Mouse (Mus musculus): ENCODE results near the gene H2-T24. TPM values are rescaled to one million over a fixed set of nuclear protein-coding genes. Genes with fewer than 3 reads are reported as not detected.
A peak's percentile ranks its signal among the peaks of the same experiment; 100 is the strongest.
"Not testable (repeated sequence)": the region's sequence is repeated elsewhere in the genome, so short reads cannot be mapped to it uniquely, and the experiment has no call there.

Gene H2-T24
- polyA plus RNA-seq, 1 experiment from 2014 or later, result 3.2 TPM

DNA sequence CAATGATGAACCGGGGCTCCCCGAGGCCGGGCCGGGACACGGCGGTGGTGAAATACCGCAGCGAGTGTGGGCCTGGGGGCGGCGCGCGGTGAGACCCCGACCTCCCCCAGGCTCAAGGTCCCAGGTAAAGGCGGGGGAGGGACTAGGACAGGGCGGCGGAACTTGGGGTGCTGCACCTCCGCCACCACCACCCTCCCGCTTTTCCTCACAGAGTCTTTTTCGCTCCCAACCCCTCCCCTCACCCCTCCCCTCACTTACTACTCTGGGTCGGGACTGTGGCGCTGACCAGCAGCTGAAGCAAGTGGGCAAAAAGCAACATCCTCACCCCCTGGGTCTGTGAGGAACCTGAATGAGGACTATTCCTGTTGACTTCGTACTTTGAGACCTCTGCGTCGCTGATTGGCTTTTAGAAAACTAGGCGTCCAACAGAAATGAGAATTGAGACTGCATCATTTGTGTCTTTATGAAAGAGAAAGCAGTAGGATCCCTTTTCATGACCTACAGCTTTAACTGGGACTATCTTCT lies 12.1 kb upstream of the H2-T24 start, which contains the start of gene H2-T23:
TSS of gene H2-T23 (minus strand) at position 505 of the 525 bp plus-strand sequence.
- ATAC-seq (ENCODE audit: insufficient number of reproducible peaks, insufficient read depth, low FRiP score, low TSS enrichment, low read depth), result peak; percentile 48; the same call in 1 of the 2 replicates
- under 1% methylated on average over 25 of the region's 25 CpGs for WGBS

DNA sequence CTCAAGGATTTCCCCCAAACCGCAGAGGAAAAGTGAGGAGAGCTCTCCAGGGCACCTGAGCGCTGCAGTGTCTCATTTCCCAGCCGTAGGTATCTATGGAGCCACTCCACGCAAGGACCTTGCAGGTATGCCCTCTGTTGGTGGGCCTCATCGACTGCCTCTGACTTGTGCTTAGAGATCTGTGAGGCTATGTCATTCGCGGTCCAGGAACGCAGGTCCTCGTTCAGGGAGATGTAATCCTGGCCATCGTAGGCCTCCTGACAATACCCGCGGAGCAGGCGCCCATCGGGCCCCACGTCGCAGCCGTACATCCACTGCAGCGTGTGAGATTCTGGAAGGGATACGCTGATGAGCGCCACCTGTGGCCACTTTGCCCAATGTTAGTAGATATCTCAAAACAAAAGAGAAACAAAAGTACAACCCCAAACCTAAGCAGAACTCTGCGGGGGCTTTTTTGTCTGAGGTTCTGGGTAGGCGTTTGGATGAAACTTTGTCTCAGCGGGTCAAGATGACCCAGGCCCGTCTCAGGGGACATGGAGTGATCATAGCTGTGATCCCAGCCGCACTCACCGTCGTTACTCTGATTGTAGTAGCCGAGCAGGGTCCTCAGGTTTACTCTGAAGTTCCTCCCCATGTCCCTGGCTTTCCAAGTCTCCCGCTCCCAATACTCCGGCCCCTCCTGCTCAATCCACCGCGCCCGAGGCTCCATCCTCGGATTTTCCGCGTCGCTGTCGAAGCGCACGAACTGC lies 11.4 kb upstream of the H2-T24 start:
- H3K27ac ChIP-seq; H3K4me1 ChIP-seq (replicated peaks); H3K36me3 ChIP-seq; ATAC-seq (ENCODE audit: insufficient number of reproducible peaks, insufficient read depth, low FRiP score, low TSS enrichment, low read depth); H3K9me3 ChIP-seq: not testable (repeated sequence)
- peaks cover 25% of the 10 kb centered on the region for H3K27me3 ChIP-seq
- H3K4me3 ChIP-seq (replicated peaks), result peak overlapping the region; percentile 50
- 2% methylated on average over 40 of the region's 40 CpGs for WGBS
- peak overlapping the region; percentile 87 for H3K4me2 ChIP-seq
- H3K9ac ChIP-seq (replicated peaks), result peak overlapping the region; percentile 65

More for the DNA sequence above, 12.1 kb upstream of the H2-T24 start, which contains the start of gene H2-T23:
- not testable (repeated sequence) for H3K36me3 ChIP-seq; H3K27ac ChIP-seq; H3K9me3 ChIP-seq; H3K4me1 ChIP-seq (replicated peaks)
- peak within 1 kb of the TSS; percentile 50 for H3K4me3 ChIP-seq (replicated peaks)
- peak within 1 kb of the TSS; percentile 87 for H3K4me2 ChIP-seq
- H3K9ac ChIP-seq (replicated peaks), result peak within 1 kb of the TSS; percentile 65
- H3K27me3 ChIP-seq, result peaks cover 25% of the 10 kb centered on the region

DNA sequence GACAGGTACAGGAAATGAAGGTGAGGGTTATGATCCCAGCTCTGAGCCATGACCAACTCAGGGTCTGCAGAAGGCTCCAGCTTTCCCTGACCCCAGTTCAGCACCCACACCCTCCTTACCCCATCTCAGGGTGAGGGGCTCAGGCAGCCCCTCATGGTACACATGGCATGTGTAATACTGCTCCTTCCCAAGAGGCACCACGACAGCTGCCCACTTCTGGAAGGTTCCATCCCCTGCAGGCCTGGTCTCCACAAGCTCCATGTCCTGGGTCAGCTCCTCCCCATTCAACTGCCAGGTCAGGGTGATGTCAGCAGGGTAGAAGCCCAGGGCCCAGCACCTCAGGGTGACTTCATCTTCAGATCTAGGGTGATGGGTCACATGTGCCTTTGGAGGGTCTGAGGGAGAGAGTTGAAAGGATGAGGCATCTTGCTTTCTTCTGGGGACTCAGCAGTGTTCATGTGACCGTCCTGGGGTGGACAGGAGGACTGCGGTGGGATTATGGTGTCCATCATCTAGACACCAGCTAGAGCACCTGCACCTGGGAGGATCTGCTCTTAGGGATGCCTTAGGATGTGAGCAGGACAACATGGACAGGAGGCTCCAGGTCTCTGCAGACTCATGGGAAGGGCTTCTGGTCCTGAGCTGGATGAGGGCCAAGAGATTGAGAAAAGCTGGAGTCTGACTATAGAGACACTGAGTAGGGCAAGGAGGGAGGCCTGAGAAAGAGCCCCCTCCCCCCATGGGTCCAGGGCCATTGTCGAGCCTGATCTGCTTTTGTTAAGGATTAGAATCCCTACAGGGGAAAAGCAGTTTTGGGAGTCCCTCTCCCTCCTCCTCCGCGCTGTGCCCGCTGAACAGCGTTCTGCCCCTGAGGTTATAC lies 10.6 kb upstream of the H2-T24 start:
- H3K36me3 ChIP-seq; H3K27ac ChIP-seq; H3K9me3 ChIP-seq; H3K9ac ChIP-seq (replicated peaks); ATAC-seq (ENCODE audit: insufficient number of reproducible peaks, insufficient read depth, low FRiP score, low TSS enrichment, low read depth); H3K4me1 ChIP-seq (replicated peaks): not testable (repeated sequence)
- Histone ChIP-seq H3K4me2 (peak overlapping the region; percentile 87), H3K4me3 (replicated peaks) (peak overlapping the region; percentile 50), H3K27me3 (peaks cover 25% of the 10 kb centered on the region)
- 37% methylated on average over 8 of the region's 8 CpGs for WGBS

DNA sequence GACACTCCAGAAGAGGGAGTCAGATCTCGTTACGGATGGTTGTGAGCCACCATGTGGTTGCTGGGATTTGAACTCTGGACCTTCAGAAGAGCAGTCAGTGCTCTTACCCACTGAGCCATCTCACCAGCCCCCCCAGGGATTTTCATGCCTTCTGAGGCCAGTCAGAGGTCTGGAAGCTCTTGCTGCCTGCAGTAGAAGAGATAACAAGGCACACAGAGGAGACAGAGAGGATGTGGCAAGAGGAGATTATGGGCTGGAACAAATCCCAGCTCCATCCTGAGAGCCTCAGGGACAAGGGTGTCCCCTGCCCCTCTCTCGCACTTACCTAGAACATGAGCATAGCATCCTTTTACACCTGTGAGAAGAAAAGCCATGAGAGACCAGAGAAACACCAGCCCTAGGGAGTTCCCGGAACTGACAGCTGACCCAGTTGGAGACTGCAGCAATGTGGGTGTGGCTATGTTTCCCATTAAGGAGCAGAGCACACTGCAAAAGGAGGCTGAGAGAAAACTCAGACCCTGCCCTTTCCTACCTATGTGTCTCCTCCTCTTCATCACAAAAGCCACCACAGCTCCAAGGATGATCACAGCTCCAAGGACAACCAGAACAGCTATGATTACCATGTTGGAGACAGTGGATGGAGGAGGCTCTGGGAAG lies 9.8 kb upstream of the H2-T24 start:
- not testable (repeated sequence) for H3K27ac ChIP-seq; H3K9me3 ChIP-seq; H3K4me2 ChIP-seq; ATAC-seq (ENCODE audit: insufficient number of reproducible peaks, insufficient read depth, low FRiP score, low TSS enrichment, low read depth); H3K4me3 ChIP-seq (replicated peaks); H3K36me3 ChIP-seq; H3K4me1 ChIP-seq (replicated peaks); H3K9ac ChIP-seq (replicated peaks)
- 72% methylated on average over 4 of the region's 4 CpGs for WGBS
- peaks cover 25% of the 10 kb centered on the region for H3K27me3 ChIP-seq

DNA sequence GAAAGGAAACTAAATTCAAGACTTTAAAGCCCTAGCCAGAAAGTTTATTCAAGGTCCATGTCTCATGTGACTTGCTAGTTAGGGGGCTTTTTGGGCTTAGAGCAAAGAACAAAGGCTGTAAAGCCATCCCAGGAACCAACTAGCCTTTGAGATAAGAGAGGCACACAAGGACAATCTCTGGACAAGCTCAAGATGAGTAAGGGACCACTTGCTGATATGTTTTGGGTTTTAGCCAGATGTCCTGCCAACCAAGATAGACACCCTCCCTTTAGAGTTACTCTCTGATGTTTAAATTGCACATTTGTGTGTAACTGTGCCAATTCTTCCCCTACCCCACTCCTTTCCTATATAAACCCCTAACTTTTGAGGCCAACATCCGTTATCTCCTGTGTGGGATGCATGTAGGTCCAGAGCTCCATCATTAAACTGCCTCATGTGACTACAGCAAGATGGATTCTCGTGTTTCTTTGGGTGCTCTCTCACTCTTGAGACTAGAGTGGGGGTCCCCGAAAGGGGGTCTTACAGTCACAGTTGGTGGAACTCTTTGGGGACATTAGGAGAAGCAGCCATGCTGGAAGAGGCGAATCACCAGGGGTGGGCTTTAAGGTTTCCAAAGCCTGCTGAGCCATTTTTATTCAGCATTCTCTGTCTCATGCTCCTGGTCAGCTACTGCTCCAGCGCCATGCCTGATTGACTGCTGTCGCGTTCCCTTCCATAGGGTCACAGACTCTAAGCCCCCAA lies 8.7 kb upstream of the H2-T24 start:
- H3K27me3 ChIP-seq, result peaks cover 25% of the 10 kb centered on the region
- no peak for ATAC-seq (ENCODE audit: insufficient number of reproducible peaks, insufficient read depth, low FRiP score, low TSS enrichment, low read depth)
- no peaks in the 10 kb centered on the region for H3K9me3 ChIP-seq
- no peak overlapping the region for H3K4me2 ChIP-seq
- H3K4me1 ChIP-seq (replicated peaks), result peaks cover 3% of the 10 kb centered on the region; the same call in 1 of the 2 replicates
- H3K9ac ChIP-seq (replicated peaks), result no peak overlapping the region
- no peaks in the 10 kb centered on the region for H3K36me3 ChIP-seq
- H3K27ac ChIP-seq, result no peak overlapping the region
- WGBS, result 83% methylated on average over 7 of the region's 7 CpGs
- H3K4me3 ChIP-seq (replicated peaks), result no peak overlapping the region

DNA sequence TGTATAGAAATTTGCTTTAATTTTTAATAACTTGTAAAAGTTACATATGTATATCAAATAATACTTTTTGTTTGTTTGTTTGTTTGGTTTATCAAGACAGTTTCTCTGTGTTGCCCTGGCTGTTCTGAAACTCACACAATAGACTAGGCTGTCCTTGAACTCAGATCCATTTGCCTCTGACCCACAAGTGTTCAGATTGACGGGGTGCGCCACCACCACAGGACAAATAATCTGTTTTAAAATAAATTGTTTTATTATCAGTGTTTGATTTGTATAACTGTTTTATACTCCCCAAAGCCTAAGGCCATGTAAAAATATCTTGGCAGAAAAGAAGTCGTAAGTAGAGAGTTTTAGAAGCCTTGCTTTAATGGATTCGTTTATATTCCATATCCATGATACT lies 7.3 kb upstream of the H2-T24 start:
- 87% methylated on average over 4 of the region's 4 CpGs for WGBS
- no peak overlapping the region for H3K4me3 ChIP-seq (replicated peaks)
- no peaks in the 10 kb centered on the region for H3K9me3 ChIP-seq
- ATAC-seq (ENCODE audit: insufficient number of reproducible peaks, insufficient read depth, low FRiP score, low TSS enrichment, low read depth), result no peak
- H3K27me3 ChIP-seq, result peaks cover 23% of the 10 kb centered on the region
- H3K4me2 ChIP-seq, result no peak overlapping the region
- H3K9ac ChIP-seq (replicated peaks), result no peak overlapping the region
- no peak overlapping the region for H3K27ac ChIP-seq
- H3K4me1 ChIP-seq (replicated peaks), result peaks cover 3% of the 10 kb centered on the region; the same call in 1 of the 2 replicates
- H3K36me3 ChIP-seq, result no peaks in the 10 kb centered on the region

DNA sequence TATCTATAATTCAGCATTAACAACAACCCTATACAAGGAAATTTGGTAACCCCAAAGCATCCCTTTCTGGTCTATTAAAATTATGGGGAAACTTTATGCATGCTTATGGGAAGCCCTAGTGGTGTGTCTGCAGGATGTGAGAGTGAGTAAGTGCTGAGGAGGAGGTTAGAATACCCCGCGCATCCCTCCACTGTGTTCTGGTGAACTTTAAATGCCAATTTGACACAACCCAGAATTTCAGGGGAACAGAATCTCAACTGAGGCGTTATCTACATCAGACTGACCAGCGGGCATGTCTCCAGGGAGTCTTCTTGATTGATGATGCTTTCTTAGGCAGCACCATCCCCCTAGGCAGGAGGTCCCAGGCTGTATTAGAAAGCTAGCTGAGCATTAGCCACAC lies 5.5 kb upstream of the H2-T24 start:
- no peaks in the 10 kb centered on the region for H3K4me1 ChIP-seq (replicated peaks)
- peaks cover 7% of the 10 kb centered on the region; the same call in 1 of the 2 replicates for H3K27me3 ChIP-seq
- no peak overlapping the region for H3K4me2 ChIP-seq
- no peaks in the 10 kb centered on the region for H3K36me3 ChIP-seq
- ATAC-seq (ENCODE audit: insufficient number of reproducible peaks, insufficient read depth, low FRiP score, low TSS enrichment, low read depth), result no peak
- no peaks in the 10 kb centered on the region for H3K9me3 ChIP-seq
- H3K9ac ChIP-seq (replicated peaks), result no peak overlapping the region
- 63% methylated on average over 4 of the region's 4 CpGs for WGBS
- no peak overlapping the region for H3K4me3 ChIP-seq (replicated peaks)
- H3K27ac ChIP-seq, result no peak overlapping the region

DNA sequence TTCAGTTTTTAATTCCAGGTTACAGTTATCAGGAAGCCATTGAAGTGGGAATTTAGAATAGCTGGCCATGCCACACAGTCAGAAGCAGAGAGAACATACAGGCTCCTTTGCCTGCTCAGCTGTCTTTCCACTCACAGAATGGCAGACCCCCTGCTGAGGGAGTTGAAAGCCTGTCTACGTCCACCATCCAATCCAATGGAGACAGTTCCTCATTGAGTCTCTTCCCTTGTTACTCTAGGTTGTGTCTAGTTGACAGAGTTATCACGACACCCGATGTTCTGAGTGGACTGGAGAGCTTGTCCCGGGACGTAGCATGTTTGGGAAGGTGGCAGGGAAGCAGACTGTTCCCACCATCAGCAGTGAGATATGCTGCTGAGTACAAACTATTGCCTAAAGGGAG lies 4.8 kb upstream of the H2-T24 start:
- no peak for ATAC-seq (ENCODE audit: insufficient number of reproducible peaks, insufficient read depth, low FRiP score, low TSS enrichment, low read depth)
- Histone ChIP-seq H3K36me3 (no peaks in the 10 kb centered on the region), H3K4me1 (replicated peaks) (peaks cover 6% of the 10 kb centered on the region; the same call in 1 of the 2 replicates), H3K4me2 (no peak overlapping the region), H3K27me3 (no peaks in the 10 kb centered on the region), H3K27ac (no peak overlapping the region), H3K9me3 (no peaks in the 10 kb centered on the region), H3K4me3 (replicated peaks) (no peak overlapping the region), H3K9ac (replicated peaks) (no peak overlapping the region)
- WGBS, result 79% methylated on average over 5 of the region's 5 CpGs

DNA sequence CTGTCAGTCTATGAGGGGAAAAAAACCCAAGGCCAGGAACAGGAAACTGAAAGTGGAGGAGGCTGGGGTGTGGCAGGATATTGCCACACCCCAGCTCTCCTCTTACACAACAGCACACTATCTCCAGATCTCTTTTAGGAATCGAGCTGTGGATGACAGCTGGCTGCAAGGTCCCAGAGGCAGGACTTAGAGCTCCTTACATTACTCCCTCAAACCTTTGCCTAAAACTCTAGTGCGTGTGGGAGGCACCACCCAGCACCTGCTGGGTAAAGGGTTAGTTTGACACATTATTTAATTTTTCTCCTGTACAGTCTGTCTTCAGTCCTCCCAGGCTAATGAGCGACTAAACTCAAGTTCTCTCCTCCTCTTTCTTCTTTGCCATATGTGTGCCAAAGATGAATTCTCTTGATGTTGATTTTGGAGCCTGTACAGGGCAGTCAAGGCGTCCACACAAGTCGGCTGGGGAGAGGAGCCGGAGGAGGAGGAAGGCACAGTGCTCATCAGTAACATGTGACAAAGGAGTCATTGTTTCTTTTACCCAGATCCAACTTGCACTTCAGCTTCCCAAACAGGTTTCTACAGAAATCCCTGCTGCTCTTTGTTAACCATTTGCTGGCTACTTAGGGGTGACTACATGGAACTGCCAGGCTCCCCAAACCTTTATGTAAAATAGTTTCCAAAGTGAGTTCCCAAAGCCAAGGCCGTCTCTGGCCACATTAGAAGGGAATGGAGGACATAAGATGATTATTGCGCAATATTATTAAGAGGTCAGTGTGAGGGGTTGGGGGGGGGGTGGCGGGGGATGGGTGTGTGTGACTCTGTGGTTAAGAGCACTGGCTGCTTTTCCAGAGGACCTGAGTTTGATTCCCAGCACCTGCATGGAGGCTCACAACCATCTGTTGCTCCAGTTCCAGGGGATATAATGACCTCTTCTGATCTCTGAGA lies 3.6 kb upstream of the H2-T24 start:
- Histone ChIP-seq H3K36me3 (no peaks in the 10 kb centered on the region), H3K4me1 (replicated peaks) (peaks cover 6% of the 10 kb centered on the region; the same call in 1 of the 2 replicates), H3K27me3 (no peaks in the 10 kb centered on the region), H3K9ac (replicated peaks) (no peak overlapping the region), H3K9me3 (no peaks in the 10 kb centered on the region), H3K27ac (no peak overlapping the region), H3K4me2 (no peak overlapping the region), H3K4me3 (replicated peaks) (no peak overlapping the region)
- no peak for ATAC-seq (ENCODE audit: insufficient number of reproducible peaks, insufficient read depth, low FRiP score, low TSS enrichment, low read depth)
- 67% methylated on average over 9 of the region's 9 CpGs for WGBS

DNA sequence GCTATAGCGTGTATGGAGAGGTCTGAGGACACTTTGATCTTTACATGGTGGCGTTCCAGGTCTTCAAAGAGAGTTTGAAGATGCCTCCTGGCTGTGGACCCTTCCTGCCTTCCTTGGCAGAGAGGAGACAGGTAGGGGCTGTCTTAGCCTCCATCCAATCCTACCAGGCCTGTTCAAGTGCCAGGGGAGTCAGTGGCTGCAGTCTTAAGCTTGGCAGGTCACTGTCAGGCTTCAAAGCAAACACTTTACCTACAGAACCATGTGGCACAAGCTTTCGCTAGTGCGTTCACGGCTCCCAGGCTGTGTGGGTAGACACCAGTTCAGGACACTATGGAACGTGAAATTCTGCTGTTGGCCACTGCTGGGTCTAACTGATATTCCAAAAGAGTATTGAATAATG lies 2.6 kb upstream of the H2-T24 start:
- no peak for ATAC-seq (ENCODE audit: insufficient number of reproducible peaks, insufficient read depth, low FRiP score, low TSS enrichment, low read depth)
- Histone ChIP-seq H3K9me3 (no peaks in the 10 kb centered on the region), H3K9ac (replicated peaks) (no peak overlapping the region), H3K36me3 (no peaks in the 10 kb centered on the region), H3K27ac (no peak overlapping the region), H3K4me1 (replicated peaks) (peaks cover 6% of the 10 kb centered on the region; the same call in 1 of the 2 replicates), H3K27me3 (no peaks in the 10 kb centered on the region), H3K4me3 (replicated peaks) (no peak overlapping the region), H3K4me2 (no peak overlapping the region)
- WGBS, result 84% methylated on average over 6 of the region's 6 CpGs
